Mouse (Mus musculus): ENCODE results near the gene Atpaf2. TPM values are rescaled to one million over a fixed set of nuclear protein-coding genes. Genes with fewer than 3 reads are reported as not detected.
"Not testable (repeated sequence)": the region's sequence is repeated elsewhere in the genome, so short reads cannot be mapped to it uniquely, and the experiment has no call there.

Gene Atpaf2
- polyA plus RNA-seq, 1 experiment from 2014 or later, result 50.2 TPM

DNA sequence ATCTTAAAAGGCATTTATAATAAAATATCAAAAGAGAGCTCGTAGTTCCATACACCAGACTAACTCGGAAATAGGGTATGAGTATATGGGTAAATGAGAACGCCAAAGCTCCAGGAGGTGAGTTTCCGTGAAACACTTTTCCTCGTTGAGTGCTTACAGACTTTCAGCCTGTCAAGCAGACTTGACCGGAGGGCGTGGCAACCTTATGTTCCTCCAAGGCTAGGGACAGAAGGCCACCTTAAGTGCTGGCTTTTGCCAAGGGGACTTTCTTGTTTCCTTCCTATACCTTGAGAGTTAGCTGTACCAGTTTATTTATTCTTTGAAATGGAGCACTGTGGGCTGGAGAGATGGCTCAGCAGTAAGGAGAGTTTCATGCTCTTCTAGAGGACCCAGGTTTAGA is 21.9 kb upstream of the Atpaf2 start:
- Histone ChIP-seq H3K9me3 (ENCODE audit: control insufficient read depth, low read length) (no peaks in the 10 kb centered on the region), H3K4me2 (ENCODE audit: low read length) (no peak overlapping the region), H3K9ac (ENCODE audit: low read length) (no peak overlapping the region), H3K4me1 (ENCODE audit: control insufficient read depth in 2 of 2, insufficient read depth in 2 of 2, low read length in 2 of 2) (no peaks in the 10 kb centered on the region), H3K27me3 (ENCODE audit: control insufficient read depth, insufficient read depth, low read length) (no peaks in the 10 kb centered on the region), H3K4me3 (ENCODE audit: control insufficient read depth in 1 of 2, insufficient read depth in 1 of 2, low read depth in 1 of 2, low read length in 2 of 2) (no peak overlapping the region), H3K27ac (replicated peaks in 1 of 2; ENCODE audit: control insufficient read depth in 1 of 2, insufficient read depth in 1 of 2, low read depth in 2 of 2, low read length in 2 of 2) (no peak overlapping the region), H3K36me3 (ENCODE audit: control insufficient read depth, insufficient read depth, low read length) (peaks cover 90% of the 10 kb centered on the region)
- 58% methylated on average over 7 of the region's 7 CpGs for WGBS
- ATAC-seq (ENCODE audit: insufficient number of reproducible peaks, insufficient read depth, low FRiP score, low read depth), result no peak

DNA sequence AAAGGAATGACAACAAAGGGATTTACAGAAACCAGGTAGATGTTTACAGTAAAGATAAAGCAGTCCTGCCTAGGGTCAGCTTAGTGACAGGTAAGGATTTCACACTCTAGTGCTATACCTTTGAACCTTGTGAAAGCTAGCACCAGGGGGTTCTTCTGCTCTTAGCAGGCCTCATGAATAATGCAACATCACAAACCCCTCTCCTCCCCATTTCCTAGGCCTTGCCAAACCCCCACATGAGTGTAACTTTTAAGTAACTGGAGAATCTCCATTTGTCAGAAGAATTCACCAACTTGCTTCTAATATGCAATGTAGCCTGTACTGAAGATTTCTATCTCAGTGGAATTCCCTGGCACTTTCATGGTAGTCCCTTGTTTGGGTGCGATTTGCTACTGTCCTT is 21.4 kb upstream of the Atpaf2 start:
- not testable (repeated sequence) for H3K9me3 ChIP-seq (ENCODE audit: control insufficient read depth, low read length); H3K4me3 ChIP-seq (ENCODE audit: control insufficient read depth in 1 of 2, insufficient read depth in 1 of 2, low read depth in 1 of 2, low read length in 2 of 2); ATAC-seq (ENCODE audit: insufficient number of reproducible peaks, insufficient read depth, low FRiP score, low read depth); H3K9ac ChIP-seq (ENCODE audit: low read length); H3K4me2 ChIP-seq (ENCODE audit: low read length); H3K4me1 ChIP-seq (ENCODE audit: control insufficient read depth in 2 of 2, insufficient read depth in 2 of 2, low read length in 2 of 2); H3K27ac ChIP-seq (replicated peaks in 1 of 2; ENCODE audit: control insufficient read depth in 1 of 2, insufficient read depth in 1 of 2, low read depth in 2 of 2, low read length in 2 of 2); H3K27me3 ChIP-seq (ENCODE audit: control insufficient read depth, insufficient read depth, low read length)
- WGBS, result 38% methylated on average over 1 of the region's 1 CpGs
- peaks cover 94% of the 10 kb centered on the region for H3K36me3 ChIP-seq (ENCODE audit: control insufficient read depth, insufficient read depth, low read length)

DNA sequence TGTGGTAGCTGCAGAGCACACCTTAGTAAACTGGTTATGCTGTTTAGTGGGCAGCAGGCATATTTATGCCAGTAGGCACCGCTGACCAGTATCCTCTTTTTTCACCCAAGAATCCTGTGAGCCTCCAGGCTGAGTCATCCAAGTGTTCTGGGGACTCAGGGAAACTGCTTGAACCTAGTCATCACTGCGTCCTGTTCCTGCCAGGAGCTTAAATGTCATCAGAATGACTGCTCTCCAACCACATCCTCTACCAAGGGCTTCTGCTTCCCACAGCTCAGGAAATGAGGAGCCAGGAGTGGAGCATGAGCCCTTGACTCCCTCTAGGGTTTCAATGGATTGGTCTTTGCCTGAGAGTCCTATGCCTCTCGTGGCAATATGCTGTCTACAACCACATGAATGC is 18.4 kb upstream of the Atpaf2 start:
- H3K4me2 ChIP-seq (ENCODE audit: low read length), result no peak overlapping the region
- WGBS, result 76% methylated on average over 3 of the region's 3 CpGs

DNA sequence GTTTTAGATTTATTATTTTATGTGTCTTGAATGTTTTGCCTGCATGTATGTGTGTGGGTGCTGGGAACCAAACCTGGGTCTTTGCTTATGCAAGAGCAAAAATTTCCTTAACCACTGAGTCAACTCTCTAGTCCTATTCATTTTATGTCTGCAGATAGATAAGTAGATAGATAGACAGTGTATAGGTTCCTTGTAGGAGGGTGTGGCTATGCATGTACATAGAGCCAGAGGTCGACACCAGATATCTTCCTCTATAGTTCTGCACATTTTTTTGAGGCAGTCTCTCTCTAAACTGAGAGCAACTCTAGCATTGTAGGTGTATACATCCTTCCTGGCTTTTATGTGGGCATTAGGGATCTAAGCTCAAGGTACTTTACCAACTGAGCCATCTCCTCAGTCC is 16.9 kb upstream of the Atpaf2 start:
- Histone ChIP-seq H3K9me3 (ENCODE audit: control insufficient read depth, low read length) (no peaks in the 10 kb centered on the region), H3K4me3 (ENCODE audit: control insufficient read depth in 1 of 2, insufficient read depth in 1 of 2, low read depth in 1 of 2, low read length in 2 of 2) (no peak overlapping the region), H3K27me3 (ENCODE audit: control insufficient read depth, insufficient read depth, low read length) (no peaks in the 10 kb centered on the region), H3K9ac (ENCODE audit: low read length) (no peak overlapping the region), H3K27ac (replicated peaks in 1 of 2; ENCODE audit: control insufficient read depth in 1 of 2, insufficient read depth in 1 of 2, low read depth in 2 of 2, low read length in 2 of 2) (no peak overlapping the region), H3K4me2 (ENCODE audit: low read length) (no peak overlapping the region), H3K36me3 (ENCODE audit: control insufficient read depth, insufficient read depth, low read length) (peaks cover 82% of the 10 kb centered on the region), H3K4me1 (ENCODE audit: control insufficient read depth in 2 of 2, insufficient read depth in 2 of 2, low read length in 2 of 2) (no peaks in the 10 kb centered on the region)
- 84% methylated on average over 1 of the region's 1 CpGs for WGBS
- ATAC-seq (ENCODE audit: insufficient number of reproducible peaks, insufficient read depth, low FRiP score, low read depth), result no peak

More for the DNA sequence above, 18.4 kb upstream of the Atpaf2 start:
- H3K27ac ChIP-seq (replicated peaks in 1 of 2; ENCODE audit: control insufficient read depth in 1 of 2, insufficient read depth in 1 of 2, low read depth in 2 of 2, low read length in 2 of 2), result no peak overlapping the region
- no peak overlapping the region for H3K9ac ChIP-seq (ENCODE audit: low read length)
- no peak overlapping the region for H3K4me3 ChIP-seq (ENCODE audit: control insufficient read depth in 1 of 2, insufficient read depth in 1 of 2, low read depth in 1 of 2, low read length in 2 of 2)
- no peak for ATAC-seq (ENCODE audit: insufficient number of reproducible peaks, insufficient read depth, low FRiP score, low read depth)
- H3K27me3 ChIP-seq (ENCODE audit: control insufficient read depth, insufficient read depth, low read length), result no peaks in the 10 kb centered on the region
- no peaks in the 10 kb centered on the region for H3K4me1 ChIP-seq (ENCODE audit: control insufficient read depth in 2 of 2, insufficient read depth in 2 of 2, low read length in 2 of 2)
- H3K36me3 ChIP-seq (ENCODE audit: control insufficient read depth, insufficient read depth, low read length), result peaks cover 87% of the 10 kb centered on the region
- H3K9me3 ChIP-seq (ENCODE audit: control insufficient read depth, low read length), result no peaks in the 10 kb centered on the region

DNA sequence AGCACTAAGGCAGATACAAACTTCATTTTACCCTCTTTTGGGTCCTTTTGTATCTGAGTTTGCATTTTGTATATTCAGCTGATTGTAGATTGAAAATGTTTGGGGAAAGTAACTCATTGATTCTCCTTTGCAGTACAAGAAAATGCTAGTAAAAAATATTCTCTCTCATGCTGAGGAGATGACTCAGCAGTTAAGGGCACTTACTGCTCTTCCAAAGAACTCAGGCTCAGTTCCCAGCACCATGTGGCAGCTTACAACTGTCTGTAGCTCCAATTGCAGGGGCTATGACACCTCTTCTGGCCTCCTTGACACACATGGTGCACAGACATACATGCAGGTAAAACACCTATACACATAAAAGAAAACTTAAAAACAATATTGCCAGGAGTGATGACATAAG is 15.2 kb upstream of the Atpaf2 start:
- no peak overlapping the region for H3K4me2 ChIP-seq (ENCODE audit: low read length)
- H3K27ac ChIP-seq (replicated peaks in 1 of 2; ENCODE audit: control insufficient read depth in 1 of 2, insufficient read depth in 1 of 2, low read depth in 2 of 2, low read length in 2 of 2), result no peak overlapping the region
- no peaks in the 10 kb centered on the region for H3K27me3 ChIP-seq (ENCODE audit: control insufficient read depth, insufficient read depth, low read length)
- no peak overlapping the region for H3K9ac ChIP-seq (ENCODE audit: low read length)
- no peak for ATAC-seq (ENCODE audit: insufficient number of reproducible peaks, insufficient read depth, low FRiP score, low read depth)
- peaks cover 76% of the 10 kb centered on the region for H3K36me3 ChIP-seq (ENCODE audit: control insufficient read depth, insufficient read depth, low read length)
- no peaks in the 10 kb centered on the region for H3K9me3 ChIP-seq (ENCODE audit: control insufficient read depth, low read length)
- H3K4me3 ChIP-seq (ENCODE audit: control insufficient read depth in 1 of 2, insufficient read depth in 1 of 2, low read depth in 1 of 2, low read length in 2 of 2), result no peak overlapping the region
- no peaks in the 10 kb centered on the region for H3K4me1 ChIP-seq (ENCODE audit: control insufficient read depth in 2 of 2, insufficient read depth in 2 of 2, low read length in 2 of 2)

DNA sequence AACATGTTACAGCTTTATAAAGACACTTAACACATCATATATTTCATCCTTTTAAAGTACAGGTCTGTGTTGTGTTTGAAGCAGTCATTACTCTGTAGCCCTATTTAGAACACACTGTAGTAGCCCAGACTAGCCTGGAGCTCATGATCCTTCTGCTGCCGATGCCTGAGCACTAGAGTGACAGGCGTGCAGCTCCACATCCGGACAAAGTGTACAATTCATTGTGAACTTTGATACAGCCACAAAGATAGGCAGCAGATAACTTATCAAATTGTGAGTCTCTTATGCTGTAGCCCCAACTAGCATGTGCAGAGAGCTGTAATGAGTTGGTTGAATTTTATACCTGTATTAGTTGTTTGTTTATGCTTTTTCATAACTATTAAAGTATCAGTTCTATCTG is 9.4 kb upstream of the Atpaf2 start:
- no peak overlapping the region for H3K4me3 ChIP-seq (ENCODE audit: control insufficient read depth in 1 of 2, insufficient read depth in 1 of 2, low read depth in 1 of 2, low read length in 2 of 2)
- H3K9me3 ChIP-seq (ENCODE audit: control insufficient read depth, low read length), result no peaks in the 10 kb centered on the region
- H3K27me3 ChIP-seq (ENCODE audit: control insufficient read depth, insufficient read depth, low read length), result no peaks in the 10 kb centered on the region
- ATAC-seq (ENCODE audit: insufficient number of reproducible peaks, insufficient read depth, low FRiP score, low read depth), result no peak
- H3K36me3 ChIP-seq (ENCODE audit: control insufficient read depth, insufficient read depth, low read length), result peaks cover 56% of the 10 kb centered on the region
- no peaks in the 10 kb centered on the region for H3K4me1 ChIP-seq (ENCODE audit: control insufficient read depth in 2 of 2, insufficient read depth in 2 of 2, low read length in 2 of 2)
- no peak overlapping the region for H3K9ac ChIP-seq (ENCODE audit: low read length)
- H3K27ac ChIP-seq (replicated peaks in 1 of 2; ENCODE audit: control insufficient read depth in 1 of 2, insufficient read depth in 1 of 2, low read depth in 2 of 2, low read length in 2 of 2), result no peak overlapping the region
- H3K4me2 ChIP-seq (ENCODE audit: low read length), result no peak overlapping the region
- WGBS, result 81% methylated on average over 3 of the region's 3 CpGs

DNA sequence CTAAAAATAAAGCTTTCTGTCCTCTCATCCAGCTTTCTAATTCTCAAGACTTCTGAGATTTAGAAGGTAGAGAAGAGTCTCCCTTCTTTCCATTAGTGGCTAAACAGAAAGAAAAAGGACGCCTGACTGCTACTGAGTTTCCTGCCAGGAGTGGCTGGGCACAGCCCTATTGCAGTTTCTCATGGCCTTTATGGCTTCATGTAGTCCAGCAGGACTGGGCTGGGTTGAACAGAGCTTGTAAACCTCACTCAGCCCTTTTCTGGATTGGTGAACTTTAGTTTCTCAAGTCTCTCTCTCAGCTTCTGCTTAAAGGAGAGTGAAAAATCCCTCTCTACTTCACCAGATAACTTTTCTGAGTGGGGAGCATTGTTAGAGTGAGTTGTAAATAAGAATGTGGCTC is 8.2 kb upstream of the Atpaf2 start:
- Histone ChIP-seq H3K9ac (ENCODE audit: low read length) (no peak overlapping the region), H3K9me3 (ENCODE audit: control insufficient read depth, low read length) (no peaks in the 10 kb centered on the region), H3K27me3 (ENCODE audit: control insufficient read depth, insufficient read depth, low read length) (no peaks in the 10 kb centered on the region), H3K4me3 (ENCODE audit: control insufficient read depth in 1 of 2, insufficient read depth in 1 of 2, low read depth in 1 of 2, low read length in 2 of 2) (no peak overlapping the region), H3K4me1 (ENCODE audit: control insufficient read depth in 2 of 2, insufficient read depth in 2 of 2, low read length in 2 of 2) (no peaks in the 10 kb centered on the region), H3K4me2 (ENCODE audit: low read length) (no peak overlapping the region), H3K36me3 (ENCODE audit: control insufficient read depth, insufficient read depth, low read length) (peaks cover 45% of the 10 kb centered on the region), H3K27ac (replicated peaks in 1 of 2; ENCODE audit: control insufficient read depth in 1 of 2, insufficient read depth in 1 of 2, low read depth in 2 of 2, low read length in 2 of 2) (no peak overlapping the region)
- no peak for ATAC-seq (ENCODE audit: insufficient number of reproducible peaks, insufficient read depth, low FRiP score, low read depth)
- 73% methylated on average over 1 of the region's 1 CpGs for WGBS

DNA sequence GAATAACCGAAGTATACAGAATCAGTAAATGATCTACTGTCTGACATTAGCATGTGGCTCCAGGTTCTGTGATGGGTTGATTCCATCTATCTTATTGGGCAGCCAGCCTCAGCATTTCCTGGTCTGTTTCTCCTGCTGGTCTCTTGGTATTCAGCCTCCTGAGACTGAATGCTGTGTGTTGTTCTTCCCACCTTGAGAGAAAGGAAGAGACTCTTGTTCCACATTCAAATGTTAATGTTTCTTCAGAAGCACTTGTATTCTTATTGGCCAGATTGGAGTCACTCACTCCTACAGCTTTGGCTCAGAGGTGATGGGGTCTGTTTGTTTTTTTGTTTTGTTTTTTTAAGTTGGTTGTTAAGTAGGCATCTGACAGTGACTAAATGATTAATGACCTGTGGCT is 4.7 kb upstream of the Atpaf2 start:
- Histone ChIP-seq H3K27ac (replicated peaks in 1 of 2; ENCODE audit: control insufficient read depth in 1 of 2, insufficient read depth in 1 of 2, low read depth in 2 of 2, low read length in 2 of 2) (no peak overlapping the region), H3K36me3 (ENCODE audit: control insufficient read depth, insufficient read depth, low read length) (peaks cover 28% of the 10 kb centered on the region), H3K4me2 (ENCODE audit: low read length) (no peak overlapping the region), H3K9ac (ENCODE audit: low read length) (no peak overlapping the region), H3K27me3 (ENCODE audit: control insufficient read depth, insufficient read depth, low read length) (no peaks in the 10 kb centered on the region), H3K4me1 (ENCODE audit: control insufficient read depth in 2 of 2, insufficient read depth in 2 of 2, low read length in 2 of 2) (peaks cover 7 to 11% of the 10 kb centered on the region in 2 experiments), H3K9me3 (ENCODE audit: control insufficient read depth, low read length) (no peaks in the 10 kb centered on the region), H3K4me3 (ENCODE audit: control insufficient read depth in 1 of 2, insufficient read depth in 1 of 2, low read depth in 1 of 2, low read length in 2 of 2) (no peak overlapping the region)
- no peak for ATAC-seq (ENCODE audit: insufficient number of reproducible peaks, insufficient read depth, low FRiP score, low read depth)
- WGBS, result 76% methylated on average over 1 of the region's 1 CpGs

Data from heart, embryonic 14.5 days (tissue).